Mouse (Mus musculus) left cerebral cortex, adult 2 months (tissue): ENCODE results near the gene Supt16. TPM values are rescaled to one million over a fixed set of nuclear protein-coding genes. Genes with fewer than 3 reads are reported as not detected.

Experiments
- DNase-seq, 2 experiments: peaks; one replicate each; pipeline ENCODE4 v3.0.0; 2021 to 2022; ENCODE audit warnings: low spot score in 2 of 2, mixed read lengths in 1 of 2; ENCODE audit errors: extremely low spot score in 1 of 2
- H3K27ac ChIP-seq: fragments of 200-600 bp; 2 replicates; pipeline ENCODE4 v1.8.1; 2022
- H3K4me3 ChIP-seq: fragments of 200-600 bp; 2 replicates; pipeline ENCODE4 v1.8.1; 2022
- CTCF ChIP-seq: fragments of 200-600 bp; IDR thresholded peaks from 2 replicates; pipeline ENCODE4 v1.8.1; 2022; ENCODE audit warnings: antibody characterized with exemption, mild to moderate bottlenecking, moderate library complexity
- intact Hi-C: fragments of 180-260 bp; cut with DNase I; formaldehyde crosslinking; loops from one replicate; pipeline ENCODE4 v1.15.1; 2025
- total RNA-seq, 2 experiments: library from RNA; stranded (reverse); gene quantifications; 2 replicates each; pipeline ENCODE4 v1.2.3; 2021

The Supt16 gene
- total RNA-seq, 2 experiments from 2014 or later = 52.5 to 54.7 TPM

DNA sequence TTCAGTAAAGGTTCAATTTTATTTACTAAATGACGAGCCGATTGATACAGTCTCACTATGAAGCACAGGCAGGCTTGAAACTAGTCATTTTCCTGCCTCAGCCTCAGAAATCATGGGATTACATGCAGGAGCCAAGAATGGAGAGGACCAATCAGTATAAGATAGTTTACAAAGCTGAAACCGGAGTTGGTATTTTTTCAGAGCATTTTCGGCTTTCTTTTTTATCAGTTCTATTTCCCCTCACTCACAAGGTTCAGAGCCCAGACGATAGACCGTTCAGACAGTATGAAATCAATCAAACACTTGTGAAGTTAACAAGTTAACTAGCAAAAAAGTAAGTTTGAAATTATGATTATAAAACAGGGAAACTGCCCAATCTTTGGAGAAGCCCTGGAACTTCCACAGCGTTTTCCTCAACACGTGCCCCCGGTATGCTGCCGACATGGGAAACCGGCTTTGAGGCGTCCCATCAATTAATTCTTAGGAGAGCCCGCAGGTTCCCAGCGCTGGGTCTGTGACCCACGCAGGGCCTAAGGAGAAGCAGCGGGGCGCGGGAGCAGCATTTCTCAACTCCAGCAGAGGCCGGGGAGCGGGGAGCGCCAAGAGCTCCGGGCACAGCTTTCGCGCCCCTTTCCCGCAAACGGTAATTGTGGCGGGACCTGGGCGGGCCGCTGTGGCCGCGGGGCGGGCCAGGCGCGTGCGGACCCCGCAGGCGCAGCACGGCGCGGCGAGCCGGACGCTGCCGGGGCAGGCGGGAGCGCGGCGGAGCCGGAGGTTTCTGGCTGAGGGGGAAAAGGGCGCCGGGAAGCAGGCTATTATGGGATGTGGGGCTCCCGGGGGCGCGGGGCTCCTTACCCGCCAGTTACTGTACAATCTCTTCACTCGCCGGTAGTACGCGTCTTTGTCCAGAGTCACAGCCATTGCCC lies 723 bp downstream of the Supt16 start:
- intact Hi-C loops = loop anchor here (5.0 kb wide), 1 partner anchor 81 kb away; the partner anchor contains the start of genes Rab2b and Tox4
- no peak for DNase-seq
- TF ChIP-seq CTCF = no peak

DNA sequence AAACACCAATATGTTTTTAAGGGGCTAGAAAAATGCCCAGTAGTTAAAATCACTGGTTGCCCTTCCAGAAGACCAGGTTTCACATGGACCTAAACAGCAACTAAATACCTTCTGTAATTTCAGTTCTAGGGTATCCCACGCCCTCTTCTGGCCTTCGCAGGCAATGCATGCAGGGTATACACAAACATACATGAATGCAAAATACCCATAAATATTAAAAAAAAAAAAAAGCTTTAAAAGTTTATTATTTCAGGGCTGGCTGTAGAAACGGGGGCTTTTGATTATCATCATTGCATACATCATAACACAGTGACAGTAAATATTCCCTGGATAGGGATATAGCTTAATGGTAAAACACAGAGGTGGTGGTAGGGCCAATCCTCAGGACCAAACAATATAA lies 1.5 kb downstream of the Supt16 start:
- intact Hi-C loops = loop anchor here (5.0 kb wide), 1 partner anchor 82 kb away; the partner anchor contains the start of genes Rab2b and Tox4
- H3K27ac ChIP-seq = no peak overlapping the region
- peak; percentile 60 for TF ChIP-seq CTCF
- H3K4me3 ChIP-seq = peak overlapping the region; percentile 99
- DNase-seq = peak in 1 of 2 experiments; percentile 11

More for the DNA sequence above, 723 bp downstream of the Supt16 start:
- Histone ChIP-seq H3K27ac (peak overlapping the region; percentile 91), H3K4me3 (peak overlapping the region; percentile 99)

DNA sequence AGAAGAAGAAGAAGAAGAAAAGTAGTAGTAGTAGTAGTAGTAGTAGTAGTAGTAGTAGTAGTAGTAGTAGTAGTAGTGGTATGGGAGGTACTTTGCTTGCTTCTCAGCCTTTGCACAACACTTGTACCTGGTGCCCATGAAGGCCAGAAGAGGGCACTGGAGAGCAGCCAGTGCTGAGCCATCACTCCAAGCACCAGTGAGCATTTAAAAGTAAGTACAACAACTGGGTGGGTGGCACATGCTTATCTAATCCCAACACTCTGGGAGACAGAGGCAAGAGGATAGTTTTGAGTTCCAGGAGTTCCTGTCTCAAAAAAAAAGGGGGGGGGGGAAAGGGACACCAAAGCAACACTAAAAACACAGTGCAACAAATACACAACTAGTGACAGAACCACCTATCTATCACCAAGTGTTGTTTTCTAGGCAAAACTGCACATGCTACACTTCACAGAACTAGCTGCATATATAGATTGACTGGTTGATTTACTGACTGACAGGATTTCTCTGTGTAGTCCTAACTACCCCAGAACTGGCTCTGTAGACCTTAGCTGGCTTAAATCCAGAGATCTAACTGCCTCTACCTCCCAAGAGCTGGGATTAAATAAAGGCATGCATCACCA lies 6.4 kb downstream of the Supt16 start:
- H3K27ac ChIP-seq = no peak overlapping the region
- peak; percentile 52 for TF ChIP-seq CTCF
- peak in 1 of 2 experiments; percentile 13 for DNase-seq
- intact Hi-C loops = loop anchor here (2.0 to 5.0 kb wide), 2 partner anchors 64 to 151 kb away; no protein-coding TSS in a partner anchor
- H3K4me3 ChIP-seq = no peak overlapping the region

DNA sequence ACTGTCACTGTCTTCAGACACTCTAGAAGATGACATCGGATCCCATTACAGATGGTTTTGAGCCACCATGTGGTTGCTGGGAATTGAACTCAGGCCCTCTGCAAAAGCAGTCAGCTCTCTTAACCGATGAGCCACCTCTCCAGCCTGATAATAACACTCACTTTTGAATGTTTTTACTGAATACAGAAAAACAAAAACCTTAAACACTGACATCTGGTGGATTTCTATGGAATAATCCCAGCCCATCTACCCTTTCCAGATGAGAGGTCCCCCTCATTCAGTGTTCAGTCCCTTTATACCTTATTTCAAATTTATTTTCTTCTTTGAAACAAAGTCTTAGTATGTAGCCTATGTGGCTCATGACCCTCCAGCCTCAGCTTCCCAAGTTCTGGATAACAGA lies 7.7 kb downstream of the Supt16 start:
- DNase-seq = no peak
- no peak overlapping the region for H3K4me3 ChIP-seq
- no peak overlapping the region for H3K27ac ChIP-seq
- TF ChIP-seq CTCF = peak; percentile 55
- intact Hi-C loops = no loop called here

DNA sequence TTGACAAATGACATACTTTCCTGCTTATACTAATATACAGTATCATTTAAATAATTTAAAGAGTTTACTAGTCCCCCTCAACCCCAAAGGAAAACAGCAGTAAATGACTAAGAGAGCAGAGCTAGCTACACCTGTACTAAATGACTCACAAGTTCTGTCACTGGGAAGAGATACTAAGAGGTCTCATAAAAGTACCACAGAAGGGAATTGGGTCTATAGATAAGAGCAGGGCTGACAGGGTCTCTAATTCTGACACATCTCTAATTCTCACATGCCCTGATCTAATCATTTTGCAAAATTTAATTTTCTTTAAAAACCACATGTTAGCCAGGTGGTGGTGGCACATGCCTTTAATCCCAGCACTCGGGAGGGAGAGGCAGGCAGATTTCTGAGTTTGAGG lies 8.4 kb downstream of the Supt16 start:
- no peak overlapping the region for H3K27ac ChIP-seq
- intact Hi-C loops = no loop called here
- no peak overlapping the region for H3K4me3 ChIP-seq
- no peak for DNase-seq
- no peak for TF ChIP-seq CTCF

DNA sequence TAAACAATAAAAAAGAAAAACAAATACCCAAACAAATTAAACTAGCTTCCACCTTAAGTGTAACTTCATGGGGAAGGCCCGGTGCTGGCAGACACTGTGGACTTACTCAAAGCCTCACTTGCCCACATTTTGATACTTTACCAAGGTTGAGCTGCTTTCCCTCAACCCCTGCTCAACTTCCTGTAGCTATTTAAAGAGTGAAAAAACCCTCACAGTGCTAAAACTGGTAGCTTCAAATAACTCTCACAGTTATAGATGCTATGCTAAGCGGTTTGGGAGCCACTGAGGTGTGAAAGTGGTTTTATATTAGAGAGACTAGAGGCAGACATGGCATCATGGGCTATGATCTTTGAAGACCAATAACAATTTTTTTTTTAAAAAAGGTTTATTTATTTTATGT lies 30.6 kb downstream of the Supt16 start:
- intact Hi-C loops = no loop called here
- no peak overlapping the region for H3K4me3 ChIP-seq
- no peak overlapping the region for H3K27ac ChIP-seq
- no peak for DNase-seq
- no peak for TF ChIP-seq CTCF

DNA sequence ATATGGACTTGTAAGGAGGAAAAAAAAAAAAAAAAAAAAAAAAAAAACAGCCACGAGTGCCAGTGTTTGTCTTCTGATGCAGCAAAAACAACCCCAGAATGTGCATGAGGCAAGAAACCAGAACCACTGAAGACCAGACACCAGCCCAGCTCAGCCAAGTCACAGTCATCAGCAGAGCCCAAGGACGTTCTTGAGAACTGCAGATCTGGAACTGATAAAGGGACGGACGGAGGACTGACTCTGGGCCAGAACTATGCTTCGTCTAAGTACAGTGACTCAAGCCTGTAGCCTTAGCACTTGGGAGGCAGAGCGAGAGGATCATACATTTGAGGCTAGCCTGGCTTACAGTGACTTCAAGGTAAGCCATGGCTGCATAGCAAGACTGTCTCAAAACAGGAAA lies 36.3 kb downstream of the Supt16 start:
- no peak overlapping the region for H3K27ac ChIP-seq
- no peak for TF ChIP-seq CTCF
- no peak for DNase-seq
- intact Hi-C loops = no loop called here
- no peak overlapping the region for H3K4me3 ChIP-seq

DNA sequence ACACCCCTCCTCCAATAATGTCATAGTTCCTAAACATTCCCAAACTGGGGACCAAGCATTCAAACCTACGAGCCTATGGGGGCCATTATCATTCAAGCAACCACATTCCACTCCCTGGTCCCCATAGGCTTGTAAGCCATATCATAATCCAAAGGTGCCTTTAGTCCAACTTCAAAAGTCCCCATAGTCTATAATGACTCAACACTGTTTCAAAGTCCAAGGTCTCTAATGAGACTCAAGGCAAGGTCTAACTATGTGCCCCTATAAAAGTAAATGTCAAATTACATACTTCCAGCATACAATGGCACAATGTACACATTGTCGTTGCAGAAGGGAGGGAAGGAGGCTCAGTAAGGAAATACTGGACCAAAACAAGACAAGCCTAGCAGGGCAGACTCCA lies 42.2 kb downstream of the Supt16 start:
- DNase-seq = no peak
- TF ChIP-seq CTCF = no peak
- Histone ChIP-seq H3K27ac (no peak overlapping the region), H3K4me3 (no peak overlapping the region)
- intact Hi-C loops = no loop called here

DNA sequence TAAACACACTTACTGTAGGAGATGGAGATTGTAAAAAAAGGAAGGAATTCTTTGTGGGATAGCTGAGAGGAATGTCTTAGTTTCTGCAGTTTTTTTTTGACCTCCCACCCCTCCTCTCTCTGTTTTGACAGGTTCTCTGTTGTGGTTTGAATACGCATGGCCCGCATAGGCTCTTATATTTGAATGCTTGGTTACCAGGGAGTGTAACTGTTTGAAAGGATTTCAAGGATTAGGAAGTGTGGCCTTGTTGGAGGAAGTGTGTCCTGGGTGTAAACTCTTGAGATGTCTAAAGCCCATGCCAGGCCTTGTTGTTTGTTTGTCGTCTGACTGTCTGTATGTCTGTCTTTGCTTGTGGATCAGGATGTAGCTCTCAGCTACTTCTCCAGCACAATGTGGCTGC lies 44.6 kb downstream of the Supt16 start:
- Histone ChIP-seq H3K4me3 (no peak overlapping the region), H3K27ac (no peak overlapping the region)
- intact Hi-C loops = no loop called here
- no peak for DNase-seq
- no peak for TF ChIP-seq CTCF

DNA sequence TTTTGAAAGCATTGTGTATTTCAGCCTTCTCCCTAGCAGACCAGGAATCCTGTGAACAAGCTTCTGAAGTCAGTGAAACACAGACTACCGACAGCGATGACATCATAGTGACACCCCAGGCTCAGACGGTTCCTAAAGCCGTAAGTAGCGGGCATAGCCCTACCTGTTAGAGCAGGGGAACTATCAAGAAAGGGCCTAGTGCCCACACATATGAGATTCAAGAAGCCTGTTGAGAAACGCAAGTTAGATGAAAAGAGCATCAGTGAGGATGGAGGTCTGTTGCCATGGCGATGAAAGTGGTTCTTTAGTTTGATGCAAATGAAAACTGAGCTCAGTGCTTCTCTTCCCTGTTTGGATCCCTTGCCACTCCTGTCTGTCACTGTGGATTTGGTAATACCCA lies 45.0 kb downstream of the Supt16 start:
- no peak overlapping the region for H3K27ac ChIP-seq
- intact Hi-C loops = no loop called here
- TF ChIP-seq CTCF = no peak
- H3K4me3 ChIP-seq = peak overlapping the region; percentile 27
- DNase-seq = peak; percentile 26 to 29

DNA sequence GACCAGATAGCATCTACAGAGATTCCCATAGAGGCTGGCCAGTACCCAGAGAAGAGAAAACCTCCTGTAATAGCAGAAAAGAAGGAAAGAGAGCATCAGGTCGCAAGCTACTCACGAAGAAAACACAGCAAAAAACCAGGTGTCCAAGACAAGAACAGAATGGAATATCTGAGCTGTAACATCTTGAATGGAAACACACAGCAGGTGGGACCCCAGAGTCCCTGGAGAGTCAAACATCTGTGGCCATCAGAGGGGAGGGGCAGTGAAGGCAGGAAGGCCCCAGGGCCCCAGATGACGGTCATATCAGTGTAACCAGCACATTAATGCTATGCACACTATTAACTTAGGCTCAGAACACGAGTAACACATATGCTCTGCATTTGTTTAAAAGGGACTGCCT lies 47.3 kb downstream of the Supt16 start:
- DNase-seq = no peak
- Histone ChIP-seq H3K4me3 (no peak overlapping the region), H3K27ac (no peak overlapping the region)
- no peak for TF ChIP-seq CTCF
- intact Hi-C loops = no loop called here

DNA sequence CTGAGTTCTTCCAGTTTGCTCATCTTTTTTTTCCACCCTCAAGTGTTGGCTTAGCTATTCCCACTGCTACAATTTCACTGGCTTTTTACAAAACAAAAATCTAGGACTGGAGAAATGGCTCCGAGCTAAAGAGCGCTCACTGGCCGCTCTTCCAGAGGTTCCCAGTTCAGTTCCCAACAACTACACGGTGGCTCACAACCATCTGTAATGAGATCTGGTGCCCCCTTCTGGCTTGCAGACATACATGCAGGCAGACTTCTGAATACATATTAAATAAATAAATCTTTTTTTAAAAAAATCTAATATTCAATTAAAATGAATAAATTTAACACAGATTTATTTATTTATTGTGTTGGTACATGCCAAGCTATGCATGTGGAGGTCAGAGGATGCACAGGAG lies 50.7 kb downstream of the Supt16 start:
- peak; percentile 56 for TF ChIP-seq CTCF
- intact Hi-C loops = no loop called here
- H3K4me3 ChIP-seq = no peak overlapping the region
- DNase-seq = no peak
- no peak overlapping the region for H3K27ac ChIP-seq

DNA sequence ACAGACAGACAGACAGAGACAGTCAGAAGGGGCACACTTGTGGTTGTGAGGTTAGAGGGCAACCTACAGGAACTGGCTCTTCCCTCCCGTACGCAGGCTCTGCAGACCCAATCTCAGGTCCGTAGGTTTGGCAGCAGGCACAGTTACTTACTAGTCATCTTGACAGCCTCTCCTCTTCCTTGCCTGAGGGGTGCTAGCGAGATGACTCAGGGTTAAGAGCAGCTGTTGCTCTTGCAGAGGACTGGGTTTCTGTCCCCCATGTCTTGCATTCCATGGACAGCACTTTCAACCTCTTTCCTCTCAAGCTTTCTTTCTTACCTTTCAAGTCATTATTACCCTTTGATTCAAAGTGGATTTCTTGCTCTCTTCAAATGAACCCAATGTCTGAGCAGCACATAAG lies 53.1 kb downstream of the Supt16 start:
- Histone ChIP-seq H3K4me3 (no peak overlapping the region), H3K27ac (no peak overlapping the region)
- no peak for DNase-seq
- intact Hi-C loops = no loop called here
- TF ChIP-seq CTCF = no peak
